Mouse (Mus musculus) testis, adult 2 months (tissue): ENCODE measurements at regions not wholly inside any gene's neighbourhood (a gene's known extent, or its start where the extent isn't known, plus 50 kb on each side); places are given as distances from the start of the nearest gene placed in this dataset.

ENCODE experiments used
- CTCF ChIP-seq: fragments of 200-500 bp; IDR thresholded peaks from 2 replicates; pipeline ENCODE4 v1.5.1; 2012; ENCODE audit warnings: low read depth, mild to moderate bottlenecking, inconsistent platforms, low read length, moderate library complexity; ENCODE audit not compliant: control insufficient read depth, insufficient read depth, insufficient replicate concordance
- POLR2A ChIP-seq: fragments of 200-500 bp; IDR thresholded peaks from 2 replicates; pipeline ENCODE4 v1.6.1; 2012; ENCODE audit warnings: low read depth, mild to moderate bottlenecking, inconsistent platforms, low read length, moderate library complexity; ENCODE audit not compliant: control insufficient read depth

GRCm38 (mm10) chr5:141182442-141182841, 58.8 kb upstream of the Sdk1 start:
- TF ChIP-seq POLR2A: no peak
- TF ChIP-seq CTCF: no peak
